Mouse (Mus musculus) monocyte, adult 5-6 weeks (primary cell): Measurements from ENCODE around the gene Lrrc26. TPM values are rescaled to one million over a fixed set of nuclear protein-coding genes. Genes with fewer than 3 reads are reported as not detected.
A peak's percentile ranks its signal among the peaks of the same experiment; 100 is the strongest.

ENCODE experiments used
- ATAC-seq: fragments of 153-309, 156-312 bp; replicated peaks from 2 replicates; pipeline ENCODE4 v1.8.0; 2017; ENCODE audit warnings: mild to moderate bottlenecking; ENCODE audit not compliant: low TSS enrichment, insufficient number of reproducible peaks, severe bottlenecking, poor library complexity, low FRiP score
- total RNA-seq: library from RNA; stranded (forward); fragments of 200-1000, 200-491, 200-594 nt; gene quantifications from 3 replicates; pipeline ENCODE4 v1.2.3, GENCODE M21; 2017

Lrrc26 gene
- total RNA-seq, 1 experiment from 2014 or later, result not detected

GRCm38 (mm10) chr2:25264851-25265250 lies 24.9 kb upstream of the Lrrc26 start:
- no peak for ATAC-seq

DNA sequence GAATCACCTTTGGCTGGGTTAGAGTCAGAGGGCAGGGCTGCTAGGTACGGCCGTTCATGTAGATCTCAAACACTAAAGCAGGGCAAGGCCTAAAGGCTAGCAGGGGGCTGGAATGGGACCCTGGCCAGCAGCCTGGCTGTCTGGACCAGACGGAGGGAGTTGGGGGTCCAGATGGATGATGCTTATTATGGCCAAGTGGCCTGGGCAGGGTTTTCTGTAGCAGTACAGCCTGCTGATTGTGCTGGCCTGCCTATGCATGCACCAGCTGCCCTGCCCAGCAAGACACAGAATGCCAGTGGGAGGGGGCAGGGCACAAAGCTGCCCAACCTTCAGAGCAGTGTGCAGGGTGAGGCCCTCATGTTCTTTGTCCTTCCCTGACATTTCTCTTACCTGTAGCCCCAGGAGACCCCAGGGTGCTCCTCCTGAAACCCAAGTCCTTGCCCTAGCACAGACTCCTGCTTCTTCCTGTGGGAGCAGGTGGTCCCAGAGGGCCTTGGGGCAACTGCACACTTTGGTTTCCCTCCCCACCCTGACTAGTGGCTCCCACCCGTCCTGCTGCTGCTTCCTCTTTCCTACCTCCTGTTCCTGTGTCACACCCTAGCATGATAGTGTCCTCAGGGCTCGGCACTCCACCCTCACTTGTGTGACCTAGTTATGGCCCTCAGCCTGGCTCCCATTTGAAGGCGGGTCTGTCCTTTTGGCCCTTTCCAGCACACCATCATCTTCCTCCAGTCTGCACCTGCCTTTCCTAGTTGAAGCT lies 23.6 kb upstream of the Lrrc26 start:
- peak; percentile 47 for ATAC-seq

DNA sequence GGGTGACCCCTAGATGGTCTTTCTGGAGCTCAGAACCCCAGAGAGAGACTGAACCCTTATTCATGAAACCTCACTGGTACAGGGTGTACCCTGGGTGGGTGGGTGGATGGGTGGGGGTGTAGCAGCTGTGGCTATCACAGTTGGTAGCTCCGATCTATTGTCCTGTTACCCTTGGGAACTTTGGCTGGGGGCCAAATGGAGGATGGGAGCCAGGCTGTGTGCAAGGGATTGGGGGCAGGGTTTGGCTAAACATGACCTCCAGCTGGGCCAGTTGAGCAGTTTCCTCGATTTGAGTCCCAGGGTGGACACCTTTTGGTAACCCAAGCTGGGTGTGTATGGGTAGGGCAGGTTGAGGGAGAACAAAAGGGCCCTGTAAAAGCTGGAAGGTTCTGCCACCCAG lies 23.0 kb upstream of the Lrrc26 start:
- no peak for ATAC-seq

DNA sequence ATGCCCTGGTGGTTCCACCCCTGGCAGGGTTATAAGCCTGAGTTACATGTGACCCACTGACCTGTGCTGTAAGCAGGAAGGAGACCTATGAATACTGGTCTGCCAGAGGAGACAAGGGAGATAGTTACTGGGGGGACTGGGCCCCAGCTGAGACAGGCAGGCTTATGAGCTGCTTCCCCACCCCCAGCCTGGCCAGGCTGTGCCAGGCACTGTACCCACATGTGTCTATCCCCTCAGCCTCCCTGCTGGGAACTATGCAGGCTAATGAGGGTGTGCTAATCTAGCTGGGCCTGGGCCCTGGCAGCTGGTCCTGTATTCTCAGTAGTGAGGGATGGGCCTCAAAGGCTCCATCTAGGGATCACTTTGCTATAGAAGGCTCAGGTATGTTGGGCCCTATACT lies 22.5 kb upstream of the Lrrc26 start:
- no peak for ATAC-seq

GRCm38 (mm10) chr2:25267746-25268309 lies 21.9 kb upstream of the Lrrc26 start:
- no peak for ATAC-seq

- peak; percentile 94 for ATAC-seq
Observed at GRCm38 (mm10) chr2:25271827-25272511, 17.7 kb upstream of the Lrrc26 start, which contains the start of the genes Ssna1 and Anapc2. Ssna1 (minus strand) TSS chr2:25272438. Anapc2 (plus strand) TSS chr2:25272478.

- ATAC-seq, result no peak
Observed at GRCm38 (mm10) chr2:25272515-25272914, 17.2 kb upstream of the Lrrc26 start.

DNA sequence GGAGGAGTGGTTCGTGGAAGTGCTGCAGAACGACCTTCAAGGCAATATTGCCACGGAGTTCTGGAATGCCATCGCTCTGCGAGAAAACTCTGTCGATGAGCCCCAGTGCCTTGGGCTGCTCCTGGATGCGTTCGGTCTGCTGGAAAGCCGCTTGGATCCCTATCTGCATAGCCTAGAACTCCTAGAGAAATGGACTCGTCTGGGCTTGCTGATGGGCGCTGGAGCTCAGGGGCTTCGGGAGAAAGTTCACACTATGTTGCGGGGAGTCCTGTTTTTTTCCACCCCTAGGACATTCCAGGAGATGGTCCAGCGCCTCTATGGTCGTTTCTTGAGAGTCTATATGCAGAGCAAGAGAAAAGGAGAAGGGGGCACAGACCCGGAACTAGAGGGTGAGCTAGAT lies 16.7 kb upstream of the Lrrc26 start:
- ATAC-seq, result no peak

DNA sequence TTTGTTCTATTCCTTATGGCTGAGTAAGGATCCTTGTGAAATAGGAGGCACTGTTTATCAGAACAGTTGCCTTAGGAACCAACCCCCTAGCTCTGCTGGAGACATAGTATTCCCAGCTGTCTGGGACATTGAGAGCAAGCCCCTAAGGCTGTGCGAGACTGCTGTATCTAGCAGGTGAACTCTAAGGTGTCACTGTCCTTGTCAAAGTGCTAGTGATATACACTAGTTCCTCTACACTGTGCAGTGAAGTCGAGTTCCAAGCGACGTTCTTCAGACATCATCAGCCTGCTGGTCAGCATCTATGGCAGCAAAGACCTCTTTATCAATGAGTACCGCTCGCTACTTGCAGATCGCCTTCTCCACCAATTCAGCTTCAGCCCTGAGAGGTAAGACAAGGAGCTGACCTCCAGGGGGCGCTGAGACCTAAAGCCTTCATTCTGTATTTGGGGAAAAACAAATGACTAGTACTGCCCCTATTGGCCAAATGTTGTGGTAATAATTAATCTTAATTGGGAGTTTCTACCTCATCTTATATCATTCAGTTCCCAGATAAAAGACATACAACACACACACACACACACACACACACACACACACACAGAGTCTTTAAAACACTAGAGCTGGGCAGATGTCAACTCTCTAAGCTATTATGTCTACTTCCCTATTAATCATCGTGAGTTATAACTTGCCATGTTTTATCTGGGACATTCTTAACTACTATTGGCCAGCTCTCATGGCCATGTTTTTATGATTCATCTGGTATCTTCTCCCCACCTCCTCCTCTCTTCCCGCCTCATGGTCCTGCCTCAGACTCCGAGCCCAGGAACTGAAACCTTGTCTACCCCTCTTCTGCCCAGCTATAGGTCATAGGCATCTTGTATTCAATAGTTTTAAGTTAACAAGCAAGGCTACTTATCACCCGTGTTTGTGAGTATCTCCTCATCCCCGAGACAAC lies 10.5 kb upstream of the Lrrc26 start:
- ATAC-seq, result peak; percentile 83

GRCm38 (mm10) chr2:25285551-25285950 lies 4.2 kb upstream of the Lrrc26 start:
- no peak for ATAC-seq

DNA sequence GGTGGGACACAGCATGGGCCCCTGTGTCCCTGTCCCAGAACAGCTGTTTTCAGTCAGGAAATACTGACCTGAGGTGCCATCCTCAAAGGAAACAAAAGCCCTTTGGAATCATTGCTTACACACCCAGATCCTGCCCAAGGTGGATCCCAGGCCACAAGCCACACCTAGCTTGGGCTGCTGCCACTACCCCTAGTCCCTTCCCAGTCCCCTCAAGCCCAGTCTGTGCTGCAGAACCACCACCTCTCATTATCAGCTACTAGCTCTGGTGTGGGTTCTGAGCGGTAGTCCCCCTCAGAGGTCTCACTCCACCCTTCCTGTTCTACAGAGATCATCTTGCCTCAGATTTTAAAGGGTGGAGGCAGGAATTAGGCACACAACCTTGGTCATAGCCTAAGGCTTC lies 3.4 kb upstream of the Lrrc26 start:
- ATAC-seq, result no peak

DNA sequence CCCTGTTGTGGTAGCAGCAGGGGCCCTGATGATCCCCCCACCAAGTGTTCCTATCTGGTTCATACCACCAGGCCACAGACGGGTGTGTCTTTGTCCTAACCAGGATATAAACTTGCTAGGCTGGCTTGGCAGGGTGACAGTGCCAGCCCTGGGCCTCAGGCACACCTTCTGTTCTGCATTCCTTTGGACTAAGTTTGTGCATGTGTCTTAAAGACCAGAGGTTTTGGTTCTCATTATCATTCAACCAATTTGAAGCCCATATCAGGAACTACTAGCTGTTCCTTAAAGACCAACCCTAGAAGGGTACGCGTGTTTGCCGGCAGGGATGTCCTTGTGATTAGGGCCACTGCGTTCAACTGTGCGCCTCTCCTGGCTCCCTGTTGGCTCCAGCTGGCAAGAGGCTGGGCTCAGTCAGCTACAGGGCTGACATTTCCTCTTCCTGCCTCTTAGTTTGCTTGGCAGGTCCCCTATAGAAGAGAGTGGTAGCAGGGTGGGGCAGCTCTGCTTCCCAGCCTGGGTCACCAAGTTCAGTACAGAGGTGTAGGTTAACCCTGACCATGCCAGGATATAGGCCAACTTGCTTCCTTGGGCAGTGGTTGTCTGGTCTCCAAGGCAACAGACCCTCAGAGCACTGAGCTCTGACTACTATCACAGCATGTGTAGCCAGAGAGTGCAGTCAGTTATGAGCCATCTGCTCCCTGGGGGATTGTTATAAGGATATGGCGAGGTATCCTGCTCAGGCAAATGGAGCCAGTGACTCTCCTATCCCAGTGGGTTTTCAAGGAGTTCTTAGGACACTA lies 2.7 kb upstream of the Lrrc26 start:
- no peak for ATAC-seq

DNA sequence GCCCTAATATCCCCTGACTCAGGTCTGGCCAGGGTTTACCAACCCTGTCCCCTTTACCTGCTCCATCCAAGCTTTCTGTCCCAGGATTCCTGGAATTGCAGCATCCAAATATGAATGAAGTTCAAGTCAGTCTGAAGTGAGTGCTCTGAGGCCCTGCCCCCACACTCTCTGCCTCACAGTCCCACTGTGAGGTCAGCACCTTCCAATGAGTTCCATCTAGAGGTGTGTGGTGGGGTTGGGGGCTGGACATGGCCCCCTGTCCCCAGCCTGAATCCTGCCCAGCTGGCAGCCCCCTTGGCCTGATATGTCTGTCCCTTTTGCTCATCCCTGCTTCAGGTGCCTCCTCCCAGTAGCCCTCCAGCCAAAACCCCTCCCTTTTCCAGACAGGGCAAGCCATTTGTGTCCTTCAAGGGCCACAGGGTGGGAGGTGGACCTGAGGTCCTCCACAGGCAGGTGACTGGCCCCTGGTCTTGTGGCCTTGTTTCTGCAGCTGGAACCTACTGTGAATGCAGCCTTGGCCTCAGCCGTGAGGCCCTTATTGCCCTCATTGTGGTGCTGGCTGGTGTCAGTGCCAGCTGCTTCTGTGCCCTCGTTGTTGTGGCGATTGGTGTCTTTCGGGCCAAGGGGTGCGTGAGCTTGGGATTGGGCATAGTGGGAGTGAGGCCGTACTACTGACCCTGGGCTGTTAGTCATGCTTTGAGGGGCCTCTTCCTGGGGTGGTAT lies 1.6 kb upstream of the Lrrc26 start, which contains the start of gene Tmem210:
Gene Tmem210 (plus strand): TSS at position 219 of the 723 bp plus-strand sequence.
- no peak for ATAC-seq

DNA sequence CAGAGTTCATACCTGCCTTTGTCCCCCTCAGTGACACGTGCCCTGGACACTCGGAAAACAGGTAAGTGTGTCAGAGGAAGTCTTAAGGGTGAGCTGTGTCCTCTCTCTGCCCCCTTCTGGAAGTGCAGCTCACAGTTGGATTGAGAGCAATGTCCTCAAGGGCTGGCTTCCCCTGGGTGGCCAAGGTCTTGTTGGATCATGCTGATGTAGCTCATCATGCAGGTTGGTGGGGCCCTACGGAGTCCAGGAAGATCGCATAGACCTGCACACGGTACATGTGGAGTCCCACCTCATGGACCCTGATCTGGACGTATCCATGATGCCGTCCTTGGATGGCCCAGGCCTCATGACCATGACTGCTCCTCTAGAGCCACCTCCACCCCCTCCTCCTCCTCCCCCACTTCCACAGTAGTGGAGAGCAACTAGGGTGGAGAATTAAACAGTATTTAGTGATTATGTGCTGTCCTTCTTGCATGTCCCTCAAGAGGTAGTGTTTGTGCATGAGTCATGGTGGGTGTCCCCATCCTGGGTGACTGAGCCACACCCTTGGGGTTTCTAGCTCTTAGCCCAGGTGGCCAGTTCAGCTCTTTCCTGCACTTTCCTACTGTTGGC lies 875 bp upstream of the Lrrc26 start:
- no peak for ATAC-seq

GRCm38 (mm10) chr2:25290101-25290815 lies 543 bp downstream of the Lrrc26 start:
- ATAC-seq, result no peak

DNA sequence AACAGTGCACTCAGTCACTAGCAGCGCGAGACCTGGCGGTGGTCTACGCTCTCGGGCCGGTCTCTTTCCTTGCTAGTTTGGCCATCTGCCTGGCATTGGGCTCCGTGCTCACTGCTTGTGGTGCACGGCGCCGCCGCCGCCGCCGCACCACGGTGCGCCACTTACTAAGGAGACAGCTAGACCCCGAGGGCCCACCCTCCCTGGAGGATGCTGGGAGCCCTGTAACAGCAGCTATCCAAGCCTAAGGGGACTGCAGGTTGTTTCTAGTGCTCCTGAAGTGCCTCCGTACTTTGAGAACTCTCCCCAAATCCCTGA lies 1.1 kb downstream of the Lrrc26 start:
- no peak for ATAC-seq
